Mouse (Mus musculus) liver, adult 2 months (tissue): ENCODE measurements around the gene Gm20388. TPM values are rescaled to one million over a fixed set of nuclear protein-coding genes. Genes with fewer than 3 reads are reported as not detected.
A peak's percentile ranks its signal among the peaks of the same experiment; 100 is the strongest.

Experiments
- DNase-seq: peaks from one replicate; pipeline ENCODE4 v3.0.0-alpha.2; 2011; ENCODE audit warnings: low read depth, low spot score; ENCODE audit errors: extremely low read depth
- H3K27ac ChIP-seq: fragments of 200-500 bp; replicated peaks from 2 replicates; pipeline ENCODE4 v1.5.1; 2012; ENCODE audit warnings: low read depth, mild to moderate bottlenecking, control low read depth, inconsistent platforms, low read length; ENCODE audit not compliant: insufficient read depth
- H3K27me3 ChIP-seq: fragments of 200-500 bp; 2 replicates; pipeline ENCODE4 v1.6.1; 2012; ENCODE audit warnings: mild to moderate bottlenecking, moderate library complexity, low read length, inconsistent platforms; ENCODE audit not compliant: control insufficient read depth, insufficient read depth
- H3K36me3 ChIP-seq: fragments of 200-500 bp; 2 replicates; pipeline ENCODE4 v1.6.1; 2012; ENCODE audit warnings: low read length, inconsistent platforms; ENCODE audit not compliant: control insufficient read depth, insufficient read depth
- H3K4me1 ChIP-seq: fragments of 200-500 bp; 2 replicates; pipeline ENCODE4 v1.6.1; 2011; ENCODE audit warnings: low read length; ENCODE audit not compliant: control insufficient read depth, insufficient read depth
- H3K4me3 ChIP-seq: fragments of 200-500 bp; 2 replicates; pipeline ENCODE4 v1.5.1; 2011; ENCODE audit warnings: low read depth, mild to moderate bottlenecking, control low read depth, low read length, moderate library complexity; ENCODE audit not compliant: insufficient read depth
- H3K79me2 ChIP-seq: fragments of 200-500 bp; 2 replicates; pipeline ENCODE4 v1.6.1; 2012; ENCODE audit warnings: inconsistent platforms, mild to moderate bottlenecking, low read length, moderate library complexity; ENCODE audit not compliant: control insufficient read depth, insufficient read depth
- H3K9ac ChIP-seq: fragments of 200-500 bp; 2 replicates; pipeline ENCODE4 v1.6.1; 2012; ENCODE audit warnings: low read depth, mild to moderate bottlenecking, control low read depth, inconsistent platforms, low read length
- CTCF ChIP-seq: fragments of 200-500 bp; IDR thresholded peaks from 2 replicates; pipeline ENCODE4 v1.5.1; 2011; ENCODE audit warnings: low read depth, low read length, control low read depth
- POLR2A ChIP-seq: fragments of 200-500 bp; IDR thresholded peaks from 2 replicates; pipeline ENCODE4 v1.6.1; 2011; ENCODE audit warnings: low read length, control low read depth; ENCODE audit not compliant: insufficient read depth; ENCODE audit errors: extremely low read depth
- WGBS: fragments of 180-500 bp; shearing (Covaris S2); methylation state at CpG from one replicate; pipeline ENCODE4 v1.1.7; 2018; 5-methylcytosine and 5-hydroxymethylcytosine counted together
- polyA plus RNA-seq: library from polyadenylated mRNA; depleted of rRNA; stranded (reverse); fragments of >200 nt; gene quantifications from 2 replicates; pipeline ENCODE4 v1.2.3, GENCODE M21; 2012
- total RNA-seq: library from RNA; depleted of rRNA; stranded (reverse); fragments of >200 nt; gene quantifications from 2 replicates; pipeline ENCODE4 v1.2.3, GENCODE M21; 2014

Gm20388 gene
- total and polyA plus RNA-seq, 2 experiments, result 6.4 to 19.9 TPM

DNA sequence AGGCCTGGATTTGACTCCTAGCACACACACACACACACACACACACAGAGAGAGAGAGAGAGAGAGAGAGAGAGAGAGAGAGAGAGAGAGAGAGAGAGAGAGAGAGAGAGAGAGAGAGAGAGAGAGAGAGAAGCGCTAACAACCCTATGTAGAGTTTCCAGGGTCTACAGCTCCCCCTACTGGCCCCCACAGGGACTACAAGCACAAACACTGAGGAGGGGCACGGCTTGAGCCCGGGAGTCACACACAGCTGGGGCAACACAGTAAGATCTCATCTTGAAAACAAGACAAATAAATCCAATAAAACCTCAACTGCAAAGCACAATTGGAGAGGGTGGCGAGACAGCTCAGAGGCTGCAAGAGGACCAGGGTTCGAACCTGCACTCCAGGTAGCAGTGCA, 1621.7 kb downstream of the Gm20388 start:
- DNase-seq, result no peak
- 44% methylated on average over 5 of the region's 5 CpGs for WGBS
- no peaks in the 10 kb centered on the region for H3K36me3 ChIP-seq
- no peaks in the 10 kb centered on the region for H3K27me3 ChIP-seq
- TF ChIP-seq POLR2A (no peak), CTCF (peak; percentile 71)
- H3K9ac ChIP-seq, result no peak overlapping the region
- no peaks in the 10 kb centered on the region for H3K4me1 ChIP-seq
- H3K79me2 ChIP-seq, result no peaks in the 10 kb centered on the region
- no peak overlapping the region for H3K27ac ChIP-seq
- H3K4me3 ChIP-seq, result no peak overlapping the region

DNA sequence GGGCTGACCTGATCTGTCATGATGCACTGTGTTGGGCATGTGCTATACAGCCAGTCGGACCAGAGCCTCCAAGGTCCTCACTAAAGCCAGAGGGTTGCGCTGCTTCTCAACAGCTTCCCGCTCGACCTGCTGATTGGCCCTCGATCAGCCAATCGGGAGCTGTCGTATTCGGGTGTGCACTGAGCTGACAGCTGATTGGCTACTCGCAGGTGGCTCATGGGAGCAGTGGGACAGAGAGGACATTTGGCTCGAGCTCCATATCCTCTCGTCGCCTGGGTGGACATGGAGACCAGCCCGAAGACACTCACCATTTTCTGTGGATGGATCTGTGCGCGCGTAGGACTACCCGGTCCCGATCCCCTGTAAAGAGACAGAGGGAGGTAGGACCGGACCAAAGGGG, 1631.2 kb downstream of the Gm20388 start:
- 73% methylated on average over 19 of the region's 19 CpGs for WGBS

DNA sequence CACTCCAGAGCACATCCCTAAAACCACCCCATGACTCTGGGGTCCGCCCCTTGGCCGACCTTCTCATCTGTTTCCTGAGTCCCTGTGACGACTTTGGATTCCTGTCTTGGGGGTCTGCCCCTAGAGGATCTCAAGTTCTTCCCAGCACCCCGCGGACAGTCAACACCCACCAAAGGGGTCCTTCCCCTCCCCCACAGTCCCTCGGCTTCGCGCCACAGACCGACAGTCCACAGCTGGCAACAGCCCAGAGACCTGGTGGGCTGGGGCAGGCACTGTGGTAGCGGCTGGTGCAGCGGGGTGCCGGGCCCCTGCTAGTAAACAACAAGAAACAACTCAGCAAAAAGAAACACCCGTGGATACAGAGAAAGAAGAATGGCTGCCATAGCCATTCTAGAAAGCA, 1632.3 kb downstream of the Gm20388 start:
- H3K36me3 ChIP-seq, result no peaks in the 10 kb centered on the region
- H3K4me1 ChIP-seq, result peaks cover 1% of the 10 kb centered on the region; the same call in 1 of the 2 replicates
- WGBS, result 72% methylated on average over 13 of the region's 13 CpGs
- no peak overlapping the region for H3K4me3 ChIP-seq
- no peak for DNase-seq
- H3K9ac ChIP-seq, result no peak overlapping the region
- no peaks in the 10 kb centered on the region for H3K79me2 ChIP-seq
- TF ChIP-seq CTCF (no peak), POLR2A (no peak)
- H3K27me3 ChIP-seq, result 0 out of 2 replicates have a peak, but pooled peaks cover 6% of the 10 kb centered on the region
- no peak overlapping the region for H3K27ac ChIP-seq

More for the DNA sequence above, 1631.2 kb downstream of the Gm20388 start:
- DNase-seq, result no peak
- Histone ChIP-seq H3K27ac (no peak overlapping the region), H3K36me3 (no peaks in the 10 kb centered on the region), H3K79me2 (no peaks in the 10 kb centered on the region), H3K27me3 (0 out of 2 replicates have a peak, but pooled peaks cover 6% of the 10 kb centered on the region), H3K4me3 (no peak overlapping the region), H3K4me1 (no peaks in the 10 kb centered on the region), H3K9ac (no peak overlapping the region)
- TF ChIP-seq CTCF (no peak), POLR2A (no peak)

DNA sequence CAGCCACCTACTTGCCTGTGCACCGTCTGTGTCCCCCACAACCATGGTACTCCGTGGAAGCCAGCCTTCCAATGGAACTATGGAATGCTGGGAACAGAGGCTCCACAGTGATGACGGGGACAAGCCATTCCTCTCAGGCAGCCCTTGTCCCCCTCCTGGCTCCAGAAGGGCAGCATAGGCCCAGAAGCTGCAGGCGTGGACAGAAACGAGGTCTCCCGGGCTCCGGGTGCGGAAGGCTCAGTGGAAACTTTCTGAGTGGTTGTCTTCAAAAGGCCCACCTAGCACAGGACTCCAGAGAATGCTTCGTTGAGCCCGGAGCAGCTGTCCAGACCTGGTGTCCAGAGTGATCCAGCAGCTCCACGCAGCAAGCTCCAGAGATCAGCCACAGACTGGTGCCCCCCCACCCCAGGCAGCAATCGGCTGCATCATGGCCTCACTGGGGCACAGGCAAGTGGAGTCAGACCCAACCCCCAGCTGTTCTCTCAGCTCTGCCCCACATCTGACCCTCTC, 1633.7 kb downstream of the Gm20388 start, which contains the start of gene 1700018B08Rik:
Gene 1700018B08Rik (minus strand): TSS at position 45 of the 510 bp plus-strand sequence.
- TF ChIP-seq POLR2A (no peak), CTCF (no peak)
- Histone ChIP-seq H3K9ac (no peak within 1 kb of the TSS), H3K27ac (no peak within 1 kb of the TSS), H3K27me3 (0 out of 2 replicates have a peak, but pooled peaks cover 3% of the 10 kb centered on the region), H3K79me2 (no peaks in the 10 kb centered on the region), H3K36me3 (no peaks in the 10 kb centered on the region), H3K4me1 (peaks cover 1% of the 10 kb centered on the region; the same call in 1 of the 2 replicates), H3K4me3 (no peak within 1 kb of the TSS)
- no peak for DNase-seq
- WGBS, result 80% methylated on average over 12 of the region's 12 CpGs

DNA sequence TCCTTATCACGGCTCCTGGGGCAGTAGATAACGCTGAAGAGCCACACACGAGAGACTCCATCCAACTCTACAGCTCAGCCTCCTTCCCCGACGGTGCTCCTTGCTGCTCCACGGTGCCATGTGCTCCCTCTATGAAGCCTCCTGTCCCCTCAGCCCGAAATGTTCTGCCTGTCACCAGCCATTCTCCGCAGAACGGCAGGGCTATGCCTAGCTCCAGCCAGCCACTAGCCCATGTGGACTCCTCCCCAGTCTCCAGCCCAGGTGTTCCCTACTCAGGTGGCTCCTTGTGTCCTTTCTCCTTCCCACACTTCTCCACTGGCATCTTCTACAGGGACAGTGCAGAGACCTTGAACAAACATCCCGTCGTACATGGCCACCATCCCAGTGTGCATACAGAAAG, 1634.3 kb downstream of the Gm20388 start:
- Histone ChIP-seq H3K9ac (no peak overlapping the region), H3K4me3 (no peak overlapping the region), H3K79me2 (no peaks in the 10 kb centered on the region), H3K36me3 (no peaks in the 10 kb centered on the region), H3K27me3 (0 out of 2 replicates have a peak, but pooled peaks cover 3% of the 10 kb centered on the region), H3K4me1 (peaks cover 1% of the 10 kb centered on the region; the same call in 1 of the 2 replicates), H3K27ac (no peak overlapping the region)
- 54% methylated on average over 11 of the region's 11 CpGs for WGBS
- no peak for TF ChIP-seq CTCF
- DNase-seq, result no peak

DNA sequence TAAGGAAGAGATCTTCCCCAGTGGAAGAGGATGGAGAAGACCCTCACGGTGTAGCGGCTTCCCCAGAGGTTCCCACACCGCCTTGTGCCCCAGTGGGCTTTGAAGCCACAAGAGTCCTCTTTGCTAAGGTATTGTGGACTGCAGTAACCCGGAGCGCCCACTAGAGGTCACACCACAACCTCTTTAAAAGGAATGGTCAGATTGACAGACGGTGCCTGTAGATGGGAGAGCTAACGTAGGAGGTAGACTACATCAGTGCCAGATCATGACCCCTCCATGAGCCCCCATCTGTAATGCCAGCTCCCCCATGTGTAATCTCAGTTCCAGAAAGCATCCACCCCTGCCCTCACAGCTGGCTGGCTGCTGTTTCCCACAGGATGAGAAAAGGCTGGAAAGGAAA, 1636.5 kb downstream of the Gm20388 start:
- Histone ChIP-seq H3K36me3 (peaks cover 5% of the 10 kb centered on the region), H3K27me3 (no peaks in the 10 kb centered on the region), H3K4me1 (peaks cover 1% of the 10 kb centered on the region; the same call in 1 of the 2 replicates), H3K4me3 (no peak overlapping the region), H3K27ac (no peak overlapping the region), H3K79me2 (no peaks in the 10 kb centered on the region), H3K9ac (no peak overlapping the region; the same call in 1 of the 2 replicates)
- peak; percentile 60 for DNase-seq
- 4% methylated on average over 7 of the region's 7 CpGs for WGBS
- TF ChIP-seq CTCF (peak; percentile 71), POLR2A (no peak)
